In genomic region chr15:68477745-68478144, GRCm38 (mm10) we compare ENCODE assay signal across 15 mouse cellular contexts.
"Had no signal": no experiment of that assay in that cellular context is flagged by ENCODE, and none has a peak within 500 bp of the region (broad histone marks: within the 10 kb centered on the region; RNA-seq: fewer than 3 reads in every experiment).

No protein-coding gene starts in this region.

- H3K9ac ChIP-seq: limb, embryonic 15.5 days; liver, embryonic 12.5 days; lung, embryonic 14.5 days; midbrain, embryonic 12.5 days; neural tube, embryonic 13.5 days; stomach, embryonic 15.5 days had no signal

- H3K27me3 ChIP-seq: limb, embryonic 15.5 days; liver, embryonic 12.5 days; midbrain, embryonic 12.5 days; neural tube, embryonic 13.5 days; stomach, embryonic 15.5 days had no signal

- H3K9me3 ChIP-seq: limb, embryonic 15.5 days; liver, embryonic 12.5 days; midbrain, embryonic 12.5 days; neural tube, embryonic 13.5 days; stomach, embryonic 15.5 days had no signal

- H3K4me1 ChIP-seq: limb, embryonic 15.5 days; liver, embryonic 12.5 days; midbrain, embryonic 12.5 days; neural tube, embryonic 13.5 days; stomach, embryonic 15.5 days had no signal

- DNase-seq: kidney, postnatal 25 days; layer of hippocampus, adult 9-11 months; layer of hippocampus, postnatal 36 days; lung, postnatal 14 days; retina, postnatal 1 day; right cerebral cortex, postnatal 14 days; thymus, adult 2 months; thymus, postnatal 25 days had no signal

- H3K4me2 ChIP-seq: limb, embryonic 15.5 days; liver, embryonic 12.5 days; lung, embryonic 14.5 days; midbrain, embryonic 12.5 days; neural tube, embryonic 13.5 days; stomach, embryonic 15.5 days had no signal

- H3K4me3 ChIP-seq: limb, embryonic 15.5 days; liver, embryonic 12.5 days; midbrain, embryonic 12.5 days; neural tube, embryonic 13.5 days; stomach, embryonic 15.5 days had no signal

- H3K36me3 ChIP-seq: limb, embryonic 15.5 days; liver, embryonic 12.5 days; midbrain, embryonic 12.5 days; neural tube, embryonic 13.5 days; stomach, embryonic 15.5 days had no signal

- H3K27ac ChIP-seq: limb, embryonic 15.5 days; liver, embryonic 12.5 days; midbrain, embryonic 12.5 days; neural tube, embryonic 13.5 days; stomach, embryonic 15.5 days had no signal

- ATAC-seq: liver, embryonic 12.5 days; midbrain, embryonic 16.5 days had no signal
